Mouse (Mus musculus) hindbrain, embryonic 16.5 days (tissue): ENCODE results near the gene Dctpp1. TPM values are rescaled to one million over a fixed set of nuclear protein-coding genes. Genes with fewer than 3 reads are reported as not detected.

Experiments
- ATAC-seq: fragments of 200-750 bp; cut with Nextera tagmentation; 2 replicates; pipeline ENCODE4 v1.8.0; 2017; ENCODE audit warnings: moderate TSS enrichment, moderate library complexity
- H3K27ac ChIP-seq: fragments of 300-500 bp; sonication (generic); 2 replicates; pipeline ENCODE4 v1.5.1; 2014; ENCODE audit warnings: low read depth, mild to moderate bottlenecking, control low read depth, low read length, moderate library complexity
- H3K27me3 ChIP-seq: fragments of 300-500 bp; sonication (generic); replicated peaks from 2 replicates; pipeline ENCODE4 v1.6.1; 2014; ENCODE audit warnings: low read length; ENCODE audit not compliant: control insufficient read depth, insufficient read depth
- H3K36me3 ChIP-seq: fragments of 300-500 bp; sonication (generic); 2 replicates; pipeline ENCODE4 v1.6.1; 2014; ENCODE audit warnings: mild to moderate bottlenecking, low read length, moderate library complexity, mixed read lengths; ENCODE audit not compliant: control insufficient read depth, insufficient read depth
- H3K4me1 ChIP-seq: fragments of 300-500 bp; sonication (generic); 2 replicates; pipeline ENCODE4 v1.6.1; 2014; ENCODE audit warnings: low read depth, low read length; ENCODE audit not compliant: control insufficient read depth, insufficient read depth
- H3K4me2 ChIP-seq: fragments of 300-500 bp; sonication (generic); 2 replicates; pipeline ENCODE4 v1.6.1; 2014; ENCODE audit warnings: mild to moderate bottlenecking, low read length, control low read depth, moderate library complexity
- H3K4me3 ChIP-seq: fragments of 300-500 bp; sonication (generic); 2 replicates; pipeline ENCODE4 v1.5.1; 2014; ENCODE audit warnings: mild to moderate bottlenecking, low read length, control low read depth, moderate library complexity
- H3K9ac ChIP-seq: fragments of 300-500 bp; sonication (generic); 2 replicates; pipeline ENCODE4 v1.6.1; 2014; ENCODE audit warnings: low read depth, mild to moderate bottlenecking, control low read depth, low read length, moderate library complexity
- H3K9me3 ChIP-seq: fragments of 300-500 bp; sonication (generic); 2 replicates; pipeline ENCODE4 v1.6.1; 2014; ENCODE audit warnings: mild to moderate bottlenecking, low read length, moderate library complexity; ENCODE audit not compliant: control insufficient read depth
- WGBS: fragments of 180-500 bp; shearing (Covaris S2); extraction: QIAGEN DNeasy Blood & Tissue Kit; methylation state at CpG from one replicate; pipeline ENCODE4 v1.1.7; 2014; 5-methylcytosine and 5-hydroxymethylcytosine counted together
- polyA plus RNA-seq: library from polyadenylated mRNA; unstranded; fragments of >200 nt; fragmentation: Nextera tagmentation; extraction: Ambion mirVana; gene quantifications from 2 replicates; pipeline ENCODE4 v1.2.1, GENCODE M21; 2015

The Dctpp1 gene
- polyA plus RNA-seq, 1 experiment from 2014 or later: 118 TPM

DNA sequence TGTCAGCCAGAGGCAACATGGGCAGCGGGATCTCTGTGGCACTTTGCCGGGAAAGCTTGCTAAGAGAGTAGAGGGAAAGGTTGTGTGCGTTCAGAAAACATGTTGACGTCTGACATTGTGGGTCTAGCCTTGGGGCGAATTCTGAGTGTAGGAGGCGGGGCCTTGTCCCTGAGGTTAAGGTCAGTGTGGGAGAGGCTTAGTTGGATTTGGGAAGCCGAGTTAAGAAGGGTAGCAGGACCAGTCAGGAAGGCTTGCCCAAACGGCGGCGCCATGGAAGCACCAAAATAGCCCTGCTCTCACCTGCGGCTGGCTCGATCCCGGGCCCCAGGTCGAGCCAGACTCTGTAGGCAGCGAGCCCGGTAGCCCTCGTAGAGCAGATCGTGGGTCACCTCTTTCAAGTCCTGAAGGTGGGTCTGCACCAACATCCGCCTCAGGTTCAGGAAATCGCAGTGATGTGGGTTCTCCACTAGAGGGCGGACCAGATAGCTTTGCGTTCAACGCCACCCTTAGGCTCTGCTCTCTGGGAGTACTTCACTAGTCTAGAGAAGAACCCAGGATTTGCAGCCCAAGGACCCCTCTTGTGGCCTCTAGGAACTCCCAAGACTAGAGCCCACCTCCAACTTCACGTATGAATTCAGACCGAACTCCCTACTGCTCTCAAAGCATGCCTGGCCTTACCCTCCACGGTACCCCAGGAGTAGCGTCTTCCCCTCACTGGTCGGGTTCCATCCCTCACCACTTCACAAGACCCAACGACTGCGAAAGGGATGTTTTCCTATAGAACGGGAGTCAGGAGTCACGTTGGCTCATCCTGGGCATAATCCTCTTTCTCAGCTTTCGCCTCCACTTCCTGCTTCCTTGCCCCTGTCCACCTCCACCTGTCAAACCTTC lies 45.3 kb downstream of the Dctpp1 start:
- H3K4me3 ChIP-seq: peak overlapping the region; percentile 32
- ATAC-seq: 0 out of 2 replicates have a peak, but pooled peaks have one; percentile 35
- H3K36me3 ChIP-seq: no peaks in the 10 kb centered on the region
- no peaks in the 10 kb centered on the region for H3K27me3 ChIP-seq
- peak overlapping the region; percentile 54 for H3K9ac ChIP-seq
- WGBS: 27% methylated on average over 33 of the region's 33 CpGs
- H3K4me2 ChIP-seq: peak overlapping the region; percentile 56
- H3K27ac ChIP-seq: no peak overlapping the region
- no peaks in the 10 kb centered on the region for H3K9me3 ChIP-seq
- no peaks in the 10 kb centered on the region; the same call in none of the 2 replicates for H3K4me1 ChIP-seq

DNA sequence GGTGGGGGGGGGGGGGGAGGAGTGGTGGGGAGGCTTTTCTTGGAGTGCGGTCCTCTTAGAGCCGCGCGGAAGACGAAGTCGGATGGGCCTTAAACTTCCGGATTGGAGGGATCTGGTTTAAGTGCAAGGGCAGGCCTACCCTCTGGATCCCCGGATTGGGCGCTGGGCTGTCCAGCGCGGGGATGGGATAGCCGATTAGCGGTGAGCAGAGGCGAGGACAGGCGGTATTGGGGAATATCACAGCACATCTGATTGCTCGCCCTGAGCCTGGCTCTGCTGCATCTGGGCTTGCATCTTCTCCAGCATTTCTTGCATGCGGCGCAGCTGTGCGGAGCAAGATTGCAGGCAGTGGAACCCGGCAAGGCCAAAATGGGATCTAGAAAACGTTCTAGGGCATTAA lies 46.0 kb downstream of the Dctpp1 start:
- Histone ChIP-seq H3K27me3 (no peaks in the 10 kb centered on the region), H3K36me3 (no peaks in the 10 kb centered on the region), H3K4me2 (peak overlapping the region; percentile 56), H3K4me3 (no peak overlapping the region; the same call in 1 of the 2 replicates), H3K9me3 (no peaks in the 10 kb centered on the region), H3K4me1 (peaks cover 1% of the 10 kb centered on the region), H3K9ac (no peak overlapping the region), H3K27ac (no peak overlapping the region)
- ATAC-seq: no peak
- 30% methylated on average over 21 of the region's 21 CpGs for WGBS

DNA sequence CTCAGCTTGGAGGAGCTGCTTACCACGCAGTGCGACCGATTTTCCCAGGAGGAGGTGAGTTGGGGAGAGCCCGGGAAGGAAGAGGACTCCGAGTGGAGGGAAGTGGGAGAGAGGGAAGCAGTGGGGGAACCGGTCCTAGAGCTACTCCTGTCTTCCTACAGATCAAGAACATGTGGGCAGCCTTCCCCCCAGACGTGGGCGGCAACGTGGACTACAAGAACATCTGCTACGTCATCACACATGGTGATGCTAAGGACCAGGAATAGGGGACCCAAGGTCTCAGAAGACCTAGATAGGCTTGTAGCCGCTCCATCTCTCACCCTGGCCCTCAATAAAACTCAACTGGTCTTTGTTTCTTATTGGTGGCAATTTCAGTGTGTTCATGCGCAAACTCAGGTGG lies 46.6 kb downstream of the Dctpp1 start:
- H3K4me3 ChIP-seq: no peak overlapping the region
- 59% methylated on average over 12 of the region's 12 CpGs for WGBS
- no peak for ATAC-seq

DNA sequence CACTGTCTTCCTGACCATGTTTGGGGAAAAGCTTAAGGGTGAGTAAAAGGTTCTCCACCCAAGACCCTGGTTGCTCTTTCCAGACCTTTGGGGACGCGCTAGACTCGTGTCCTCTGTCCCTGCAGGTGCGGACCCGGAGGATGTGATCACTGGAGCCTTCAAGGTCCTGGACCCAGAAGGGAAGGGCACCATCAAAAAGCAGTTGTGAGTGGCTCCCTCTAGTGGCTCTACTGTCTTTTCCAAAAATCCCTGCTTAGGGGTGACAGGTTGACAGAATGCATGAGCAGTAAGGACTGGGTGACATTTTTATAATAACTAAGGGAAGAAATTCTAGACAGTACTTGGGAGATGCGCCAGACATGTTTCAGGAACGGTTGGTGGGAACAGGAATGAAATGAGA lies 47.0 kb downstream of the Dctpp1 start:
- Histone ChIP-seq H3K4me1 (peaks cover 4% of the 10 kb centered on the region), H3K27me3 (no peaks in the 10 kb centered on the region), H3K4me3 (no peak overlapping the region), H3K9ac (no peak overlapping the region), H3K9me3 (no peaks in the 10 kb centered on the region), H3K4me2 (no peak overlapping the region), H3K36me3 (no peaks in the 10 kb centered on the region), H3K27ac (no peak overlapping the region)
- ATAC-seq: no peak
- WGBS: 35% methylated on average over 7 of the region's 7 CpGs

More for the DNA sequence above, 46.6 kb downstream of the Dctpp1 start:
- no peaks in the 10 kb centered on the region for H3K36me3 ChIP-seq
- no peaks in the 10 kb centered on the region for H3K9me3 ChIP-seq
- H3K27ac ChIP-seq: no peak overlapping the region
- peaks cover 4% of the 10 kb centered on the region for H3K4me1 ChIP-seq
- H3K27me3 ChIP-seq: no peaks in the 10 kb centered on the region
- H3K9ac ChIP-seq: no peak overlapping the region
- peak overlapping the region; percentile 14; the same call in 1 of the 2 replicates for H3K4me2 ChIP-seq

DNA sequence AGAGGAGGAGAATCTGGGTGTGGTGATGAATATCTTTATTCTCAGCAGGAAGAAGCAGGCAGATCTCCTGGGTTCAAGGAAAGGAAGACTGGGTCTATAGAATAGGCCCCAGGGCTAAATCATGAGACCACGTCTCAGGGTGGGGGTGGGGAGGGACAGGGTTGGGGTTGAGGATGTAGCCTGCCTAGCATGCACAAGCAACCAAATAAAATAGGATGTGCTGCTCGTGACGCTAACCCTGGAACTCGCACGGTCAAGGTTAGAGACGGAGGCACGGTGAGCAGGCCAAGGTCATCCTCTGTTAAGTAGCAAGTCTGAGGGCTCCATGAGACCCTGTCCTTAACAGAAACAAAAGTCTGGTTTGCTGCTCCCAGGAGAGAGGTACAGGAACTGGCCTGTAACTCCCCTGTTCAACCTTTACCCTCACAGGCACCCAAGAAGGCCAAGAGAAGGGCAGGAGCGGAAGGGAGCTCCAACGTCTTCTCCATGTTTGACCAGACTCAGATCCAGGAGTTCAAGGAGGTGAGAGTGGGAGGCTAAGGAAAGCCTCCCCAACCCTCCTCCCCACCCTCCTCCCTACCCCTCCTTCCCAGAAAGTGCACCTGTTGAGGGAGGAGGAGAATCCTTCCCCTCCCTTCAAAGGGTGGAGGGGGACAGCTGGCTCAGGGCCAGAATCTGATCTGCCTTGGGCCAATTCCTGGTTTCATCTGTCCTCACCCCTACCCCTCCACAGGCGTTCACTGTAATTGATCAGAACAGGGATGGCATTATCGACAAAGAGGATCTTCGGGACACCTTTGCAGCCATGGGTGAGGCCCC lies 47.9 kb downstream of the Dctpp1 start:
- no peak overlapping the region for H3K4me3 ChIP-seq
- WGBS: 88% methylated on average over 12 of the region's 12 CpGs
- peaks cover 4% of the 10 kb centered on the region for H3K4me1 ChIP-seq
- no peak overlapping the region for H3K27ac ChIP-seq
- H3K4me2 ChIP-seq: no peak overlapping the region
- no peak overlapping the region for H3K9ac ChIP-seq
- no peaks in the 10 kb centered on the region for H3K27me3 ChIP-seq
- no peak for ATAC-seq
- no peaks in the 10 kb centered on the region for H3K9me3 ChIP-seq
- no peaks in the 10 kb centered on the region for H3K36me3 ChIP-seq

DNA sequence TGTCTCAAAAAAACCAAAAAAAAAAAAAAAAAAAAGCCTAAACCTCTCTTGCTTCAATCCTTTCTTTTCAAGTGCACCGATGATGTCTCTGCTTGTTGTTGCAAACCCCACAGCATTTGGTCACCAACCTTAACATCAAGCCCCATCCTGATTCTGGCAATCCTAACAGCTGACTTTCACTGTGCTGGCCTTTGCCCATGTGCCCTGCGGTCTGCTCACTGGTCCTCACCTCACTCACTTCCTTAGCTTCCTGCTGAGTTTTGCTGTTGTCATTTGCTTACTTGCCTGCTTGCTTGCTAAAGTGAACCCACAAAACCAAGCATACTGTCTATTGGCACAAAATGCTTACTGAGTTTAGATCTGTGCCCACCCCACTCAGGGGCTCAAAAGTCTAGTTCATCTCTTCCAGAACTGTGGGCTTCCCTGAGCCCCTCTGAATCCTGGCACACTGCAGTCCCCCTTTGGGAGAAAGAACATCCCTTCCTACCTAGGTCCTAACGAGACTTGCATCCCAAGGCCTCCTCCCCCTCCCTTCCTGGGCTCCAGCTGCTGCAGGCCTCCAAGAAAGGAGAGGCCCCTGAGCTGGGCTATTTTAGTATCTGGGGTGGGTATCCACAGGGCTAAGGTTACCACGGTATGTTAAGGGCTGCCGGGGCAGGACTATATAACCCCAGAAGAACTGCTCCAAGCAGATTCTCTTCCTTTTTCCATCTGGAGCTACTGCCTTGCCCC lies 49.3 kb downstream of the Dctpp1 start:
- H3K27ac ChIP-seq: no peak overlapping the region
- no peak overlapping the region for H3K9ac ChIP-seq
- peaks cover 14% of the 10 kb centered on the region for H3K4me1 ChIP-seq
- no peaks in the 10 kb centered on the region for H3K9me3 ChIP-seq
- WGBS: 68% methylated on average over 5 of the region's 5 CpGs
- no peak for ATAC-seq
- H3K4me3 ChIP-seq: no peak overlapping the region
- H3K36me3 ChIP-seq: no peaks in the 10 kb centered on the region
- H3K27me3 ChIP-seq: no peaks in the 10 kb centered on the region
- H3K4me2 ChIP-seq: no peak overlapping the region

DNA sequence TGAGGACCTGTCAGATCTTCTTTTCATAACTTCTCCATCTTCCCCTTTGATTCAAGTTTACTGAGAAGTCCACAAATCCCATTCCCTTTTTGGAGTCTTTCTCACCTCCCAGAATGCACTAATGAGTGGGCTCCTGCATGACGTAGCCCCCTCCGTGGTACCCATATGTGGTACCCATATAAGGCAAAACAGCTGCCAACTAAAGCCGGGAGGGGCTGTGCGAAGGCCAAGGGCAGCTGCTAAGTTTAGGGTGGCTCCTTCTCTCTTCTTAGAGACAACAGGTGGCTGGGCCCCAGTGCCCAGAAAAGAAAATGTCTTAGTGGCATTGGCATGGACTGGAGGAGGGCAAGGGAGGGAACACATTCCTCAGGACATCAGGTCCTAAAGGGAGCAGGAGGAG lies 50.2 kb downstream of the Dctpp1 start:
- Histone ChIP-seq H3K9me3 (no peaks in the 10 kb centered on the region), H3K36me3 (no peaks in the 10 kb centered on the region), H3K9ac (no peak overlapping the region), H3K27me3 (no peaks in the 10 kb centered on the region), H3K27ac (no peak overlapping the region), H3K4me2 (no peak overlapping the region), H3K4me1 (peaks cover 21% of the 10 kb centered on the region), H3K4me3 (no peak overlapping the region)
- no peak for ATAC-seq
- WGBS: 87% methylated on average over 4 of the region's 4 CpGs

DNA sequence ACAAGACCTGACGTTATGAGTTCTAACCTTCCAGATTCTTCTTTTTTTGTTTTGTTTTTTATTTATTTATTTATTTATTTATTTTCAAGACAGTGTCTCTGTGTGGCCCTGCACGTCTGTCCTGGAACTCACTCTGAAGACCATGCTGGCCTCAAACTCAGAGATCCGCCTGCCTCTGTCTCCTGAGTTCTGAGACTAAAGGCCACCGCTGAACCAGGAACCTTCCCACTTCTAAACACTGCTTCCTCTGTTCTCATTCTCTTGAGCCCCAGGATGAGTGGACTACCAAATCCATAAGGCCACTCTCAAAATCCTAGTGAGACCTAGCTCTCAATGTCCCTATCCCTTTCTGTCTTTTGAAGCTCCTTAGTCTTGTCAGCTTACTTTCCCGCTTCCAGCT lies 50.7 kb downstream of the Dctpp1 start:
- H3K4me3 ChIP-seq: no peak overlapping the region
- H3K27ac ChIP-seq: peak overlapping the region; percentile 85; the same call in 1 of the 2 replicates
- peaks cover 25% of the 10 kb centered on the region for H3K4me1 ChIP-seq
- H3K36me3 ChIP-seq: no peaks in the 10 kb centered on the region
- ATAC-seq: no peak
- H3K4me2 ChIP-seq: peak overlapping the region; percentile 87
- H3K9me3 ChIP-seq: no peaks in the 10 kb centered on the region
- H3K27me3 ChIP-seq: no peaks in the 10 kb centered on the region
- H3K9ac ChIP-seq: no peak overlapping the region
- WGBS: 78% methylated on average over 5 of the region's 5 CpGs
